Mouse (Mus musculus) cerebellum, postnatal 14 days (tissue): ENCODE results near the gene Rgs21.

Experiments
- DNase-seq, 2 experiments: peaks; one replicate each; pipeline ENCODE4 v3.0.0; 2021; ENCODE audit warnings: mixed read lengths in 2 of 2

Rgs21 gene

DNA sequence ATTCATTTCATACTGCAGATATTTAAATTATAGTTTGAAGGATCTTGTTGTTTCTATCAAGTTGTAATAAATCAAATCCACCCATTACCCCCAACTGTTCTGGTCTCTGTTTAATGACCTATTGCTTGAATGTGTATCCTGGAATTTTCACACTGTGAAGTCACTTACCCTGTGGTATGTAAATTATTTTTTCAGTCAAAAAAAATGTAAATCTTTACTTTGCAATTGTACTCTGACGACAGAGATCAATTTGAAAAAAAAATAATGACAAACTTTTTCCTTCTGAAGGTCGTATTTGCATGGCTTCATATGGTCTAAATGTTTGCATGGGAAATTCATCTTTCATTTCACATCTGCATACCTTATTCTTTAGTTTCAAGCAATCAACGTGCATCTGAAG, at the start of gene Rgs21:
TSS of gene Rgs21 (minus strand) at position 101 of the 400 bp plus-strand sequence.
- DNase-seq: no peak

DNA sequence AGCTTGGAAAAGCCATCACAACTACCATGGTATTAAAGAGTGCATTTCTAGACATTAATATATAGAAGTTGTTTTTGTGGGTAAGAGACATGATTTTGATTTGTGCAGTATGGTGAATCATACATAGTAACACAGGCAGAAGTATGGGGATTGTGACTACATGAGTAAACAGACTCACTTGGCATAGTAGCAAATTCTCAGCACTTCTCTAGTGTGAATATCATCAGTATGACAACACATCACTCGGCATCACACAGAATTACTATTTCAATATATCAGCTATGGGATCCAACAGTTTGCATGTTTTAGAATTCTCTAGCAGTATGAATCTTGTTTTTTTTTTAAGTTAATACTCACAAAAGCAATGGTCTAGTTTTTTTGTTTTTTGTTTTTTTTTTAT, 36.6 kb upstream of the Rgs21 start:
- no peak for DNase-seq

GRCm38 (mm10) chr1:144602987-144603386, 35.5 kb upstream of the Rgs21 start:
- no peak for DNase-seq

GRCm38 (mm10) chr1:144579321-144579720, 11.9 kb upstream of the Rgs21 start:
- DNase-seq: no peak

DNA sequence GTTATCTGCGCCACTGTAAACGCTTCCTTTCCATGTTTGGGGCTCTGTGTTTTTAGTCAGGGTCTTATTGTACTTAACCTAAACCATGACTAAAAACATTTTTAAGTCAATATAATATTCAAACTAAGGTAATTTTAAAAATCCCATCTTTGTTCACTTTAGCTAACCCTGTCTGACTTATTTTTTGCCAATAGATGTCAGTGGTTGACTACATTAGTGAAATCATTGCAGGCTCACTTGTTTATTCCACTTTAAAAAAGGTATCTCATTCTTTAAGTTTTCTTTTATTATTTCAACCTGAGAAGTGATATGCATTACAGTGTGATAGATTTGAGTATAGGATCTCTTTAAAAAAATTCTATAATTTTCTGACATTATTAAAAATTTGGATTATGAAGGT, 5.5 kb upstream of the Rgs21 start:
- DNase-seq: no peak

- no peak for DNase-seq
Measured at GRCm38 (mm10) chr1:144569905-144570304, 2.4 kb upstream of the Rgs21 start.

GRCm38 (mm10) chr1:144545142-144545541, 22.3 kb downstream of the Rgs21 start:
- DNase-seq: no peak

DNA sequence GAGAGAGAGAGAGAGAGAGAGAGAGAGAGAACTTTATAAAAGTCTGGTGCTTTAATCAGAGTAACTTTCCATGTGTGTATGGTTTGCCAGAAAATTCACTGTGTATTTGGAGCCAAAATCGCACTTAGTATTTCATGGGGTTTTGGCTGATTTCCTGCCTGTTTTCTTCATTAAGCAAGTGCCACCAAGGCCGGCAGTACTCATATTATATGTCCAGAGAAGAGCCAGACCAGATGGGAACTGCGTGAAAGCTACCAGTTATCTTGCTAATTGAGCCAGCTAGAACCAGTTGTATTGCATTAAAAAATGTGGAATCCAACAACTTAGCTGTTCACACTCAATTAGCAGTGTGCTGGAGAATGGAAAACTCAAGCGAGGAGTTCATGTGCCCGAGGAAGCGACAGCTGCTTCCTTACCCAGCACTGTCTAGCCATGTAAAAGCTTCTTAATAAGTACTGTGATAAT, 22.9 kb downstream of the Rgs21 start:
- DNase-seq: peak; percentile 2 to 18

DNA sequence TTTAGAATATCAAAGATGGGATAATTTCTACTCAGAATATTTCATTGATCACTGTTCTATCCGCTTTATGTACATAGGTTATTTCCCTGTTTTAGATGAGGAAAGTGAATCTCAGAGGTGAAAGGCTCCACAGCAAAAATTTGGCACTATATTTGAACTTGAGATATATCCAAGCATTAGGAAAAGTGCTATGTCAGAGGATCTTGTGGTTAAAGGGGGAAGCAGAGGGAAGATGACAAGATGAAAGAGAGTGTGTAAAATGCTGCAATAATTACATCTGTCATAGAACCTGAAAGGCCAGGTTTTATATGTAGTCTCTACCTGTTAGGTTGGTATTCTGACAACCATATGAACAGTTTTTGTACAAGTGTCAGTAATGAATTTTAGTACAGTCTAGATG, 35.7 kb downstream of the Rgs21 start:
- DNase-seq: no peak

GRCm38 (mm10) chr1:144517878-144518426, 49.5 kb downstream of the Rgs21 start:
- DNase-seq: peak in 1 of 2 experiments; percentile 4

GRCm38 (mm10) chr1:144502241-144502640, 65.2 kb downstream of the Rgs21 start:
- no peak for DNase-seq

- no peak for DNase-seq
Measured at GRCm38 (mm10) chr1:144500423-144500822, 67.0 kb downstream of the Rgs21 start.

GRCm38 (mm10) chr1:144499719-144500118, 67.7 kb downstream of the Rgs21 start:
- no peak for DNase-seq

GRCm38 (mm10) chr1:144498725-144499124, 68.7 kb downstream of the Rgs21 start:
- DNase-seq: no peak

DNA sequence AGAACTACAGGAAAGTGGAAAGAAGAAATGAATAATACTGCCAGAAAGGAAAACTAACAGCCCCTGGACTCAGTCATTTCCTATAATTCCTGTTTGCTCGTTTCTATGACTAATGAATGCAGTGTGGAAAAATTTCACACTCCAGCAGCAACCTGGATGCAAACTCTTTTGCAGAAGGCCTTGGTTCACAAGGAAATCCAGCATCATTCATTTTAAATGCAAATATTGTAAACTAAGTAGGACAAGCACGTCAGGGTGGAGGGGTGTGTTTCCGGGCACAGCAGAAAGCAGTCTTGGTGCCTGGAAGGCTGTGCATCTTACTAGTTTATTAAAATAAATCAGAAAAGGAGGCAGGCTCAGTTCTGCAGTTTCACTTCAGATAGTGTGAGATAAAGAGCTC, 69.4 kb downstream of the Rgs21 start:
- no peak for DNase-seq

DNA sequence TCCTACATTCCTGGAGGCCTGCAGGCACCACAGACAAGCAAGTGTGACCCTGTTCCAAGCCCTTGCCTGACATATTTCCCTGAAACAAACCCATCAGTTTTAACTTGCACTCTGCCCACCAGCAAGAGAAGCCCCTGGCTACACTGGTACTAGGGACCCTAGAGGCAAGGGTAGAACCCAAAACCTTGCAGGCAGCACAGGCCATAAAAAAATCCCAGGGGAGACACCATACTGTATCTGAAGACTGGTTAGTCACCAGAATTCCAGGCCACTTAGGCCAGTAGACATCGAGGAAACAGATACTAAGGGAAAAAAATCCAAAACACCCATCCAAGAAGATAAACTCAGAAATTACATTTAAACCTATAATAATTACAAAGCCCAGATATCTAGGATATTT, 74.1 kb downstream of the Rgs21 start:
- DNase-seq: no peak

DNA sequence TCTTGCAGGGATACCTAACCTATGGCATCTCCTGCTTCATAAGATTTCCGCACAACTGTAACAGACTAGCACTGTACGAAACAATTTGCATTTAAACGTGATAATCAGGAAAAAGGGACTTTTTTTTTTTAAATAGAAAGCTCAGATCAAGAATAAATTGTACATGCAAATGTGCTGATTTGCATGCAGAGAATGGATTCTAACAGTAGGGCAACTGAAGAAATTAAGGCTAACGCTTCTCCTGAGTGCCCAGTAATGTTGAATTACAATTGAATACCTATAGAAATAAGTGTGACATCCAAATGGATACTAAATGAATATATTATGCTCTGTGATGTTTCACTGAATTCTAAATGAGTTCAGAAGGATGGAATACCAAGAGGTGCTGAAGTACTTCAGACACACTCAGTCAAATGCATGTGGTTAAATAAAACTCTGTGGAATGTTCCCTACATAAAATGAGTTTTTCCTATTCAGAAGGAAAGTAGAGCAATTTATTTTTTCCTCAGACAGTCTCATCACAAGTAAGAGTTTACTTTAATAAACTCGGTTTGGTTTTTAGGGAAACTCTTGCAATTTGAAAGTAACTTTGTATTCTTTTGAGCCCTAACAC, 79.1 kb downstream of the Rgs21 start:
- no peak for DNase-seq
